Mouse (Mus musculus): ENCODE data around the gene Hyal1. TPM values are rescaled to one million over a fixed set of nuclear protein-coding genes. Genes with fewer than 3 reads are reported as not detected.

Hyal1 gene
- polyA plus RNA-seq (2012; fragmentation: generic; extraction: Trizol): 1 to 10 TPM; 1.3 to 6.7 TPM

DNA sequence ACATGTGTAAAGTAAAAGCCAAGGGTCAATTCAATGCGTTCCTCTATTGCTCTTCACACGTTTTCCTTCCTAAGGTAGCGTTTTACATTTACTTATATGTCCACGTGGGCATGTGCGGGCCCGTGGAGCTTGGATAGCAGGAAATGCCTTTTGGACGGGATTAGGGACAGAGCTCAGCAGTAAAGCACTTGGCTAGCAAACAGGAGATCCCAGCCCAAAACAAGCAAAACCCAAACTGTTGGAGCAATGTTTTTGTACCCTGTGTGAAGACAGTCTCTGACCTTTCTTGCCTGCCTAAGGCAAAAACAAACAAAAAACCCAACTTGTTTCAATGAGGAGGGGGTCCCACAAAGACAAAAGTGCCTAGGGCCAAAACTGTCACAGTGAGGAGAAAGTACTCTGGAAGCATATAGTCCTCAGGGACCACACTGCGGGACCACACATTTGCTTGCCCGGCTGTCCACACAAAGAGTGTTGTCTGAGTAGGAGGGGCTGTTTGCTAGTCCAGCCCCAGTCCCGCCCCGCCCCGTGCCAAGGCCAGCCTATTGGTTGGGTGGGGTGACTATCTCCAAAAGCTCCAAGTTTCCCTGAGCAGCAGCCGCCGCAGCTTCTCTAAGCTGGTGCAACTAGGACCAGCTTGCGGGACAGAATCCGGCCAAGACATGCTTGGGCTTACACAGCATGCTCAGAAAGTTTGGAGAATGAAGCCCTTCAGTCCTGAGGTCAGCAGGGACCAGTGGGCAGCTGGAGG lies at the start of gene Hyal1:
Gene Hyal1, plus strand, starts transcription at position 571 of the 751 bp plus-strand sequence.

DNA sequence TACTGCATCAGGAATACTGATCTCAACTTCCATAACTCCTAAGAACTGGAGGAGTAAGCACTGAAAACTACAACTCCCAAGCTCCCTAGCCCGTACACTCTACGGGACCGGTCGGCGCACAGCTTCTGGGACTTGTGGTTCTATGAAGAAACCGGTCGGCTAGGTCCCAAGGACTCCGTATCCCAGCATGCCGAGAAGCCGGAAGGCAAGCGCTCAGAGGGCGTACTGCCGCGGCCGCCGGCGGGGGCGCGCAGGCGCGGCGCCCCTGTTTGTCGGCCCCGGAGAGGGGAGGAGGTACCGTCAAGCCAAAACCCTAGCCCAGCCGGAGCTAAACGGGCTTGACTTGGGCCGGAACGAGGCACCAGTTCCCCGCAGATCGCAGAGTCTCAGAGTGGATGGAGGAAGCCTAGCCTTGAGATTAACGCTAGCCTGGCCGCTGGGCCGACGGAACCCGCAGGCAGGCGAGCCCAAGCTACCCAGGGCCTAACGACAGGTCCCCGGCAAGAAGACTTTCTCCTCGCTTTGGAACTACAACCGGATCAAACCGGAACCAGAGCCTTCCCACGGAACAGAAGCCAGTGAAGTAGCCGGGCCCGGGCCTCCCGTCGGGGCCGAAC lies 42.8 kb upstream of the Hyal1 start, which contains the start of gene Tmem115:
Gene Tmem115, plus strand, starts transcription at position 155 of the 617 bp plus-strand sequence.

GRCm38 (mm10) chr9:107541474-107542351 lies 35.0 kb upstream of the Hyal1 start, which contains the start of the genes Cyb561d2 and Nprl2:
Cyb561d2 (minus strand) TSS chr9:107542193.
Nprl2 (plus strand) TSS chr9:107542226.

DNA sequence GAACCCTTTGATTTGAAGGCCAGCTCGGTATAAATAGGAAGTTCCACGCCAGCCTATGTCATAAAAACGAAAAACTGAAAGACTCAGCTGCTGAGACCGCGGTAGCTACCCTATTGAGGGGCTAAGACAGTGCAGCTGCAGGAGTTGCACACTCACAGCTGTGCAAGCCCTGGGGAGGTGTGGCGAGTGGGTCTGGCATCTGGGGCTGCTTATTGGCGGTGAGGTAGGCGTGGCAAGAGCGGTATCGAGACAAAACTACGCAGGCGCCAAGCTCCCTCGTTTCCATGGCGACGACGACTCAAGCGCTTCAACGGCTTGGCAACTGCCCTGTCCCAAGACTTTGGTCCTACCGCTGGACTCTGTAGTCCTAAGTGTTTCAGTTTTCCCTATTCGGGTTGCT lies 29.7 kb upstream of the Hyal1 start, which contains the start of gene Zmynd10:
Gene Zmynd10, plus strand, starts transcription at position 273 of the 400 bp plus-strand sequence.

GRCm38 (mm10) chr9:107551117-107551889 lies 25.4 kb upstream of the Hyal1 start, which contains the start of gene Rassf1:
Rassf1 (plus strand) TSS chr9:107551555.

DNA sequence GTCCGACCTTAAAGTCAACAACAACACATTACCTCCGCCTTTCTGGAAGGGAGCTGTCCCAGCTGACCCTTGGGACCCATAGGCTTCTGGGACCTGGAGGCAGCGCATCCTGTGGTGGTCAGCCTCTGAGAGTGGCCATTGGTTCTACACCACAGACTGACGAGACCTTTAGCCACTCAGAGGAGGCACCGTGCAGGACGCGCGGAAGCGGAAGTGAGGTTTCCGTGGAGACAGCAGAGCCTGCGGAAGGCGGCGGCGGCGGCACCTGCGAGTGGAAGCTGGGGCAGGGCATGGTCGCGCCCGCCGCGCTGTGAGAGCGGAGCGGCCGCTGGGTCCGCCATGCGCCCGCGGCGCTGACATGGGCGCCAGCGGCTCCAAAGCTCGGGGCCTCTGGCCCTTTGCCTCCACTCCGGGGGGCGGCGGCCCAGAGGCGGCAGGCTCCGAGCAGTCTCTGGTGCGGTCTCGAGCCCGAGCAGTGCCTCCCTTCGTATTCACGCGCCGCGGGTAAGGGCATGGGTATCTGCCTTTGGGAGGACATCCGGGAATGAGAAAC lies 13.6 kb upstream of the Hyal1 start, which contains the start of gene Tusc2:
Gene Tusc2, plus strand, starts transcription at position 227 of the 553 bp plus-strand sequence.

DNA sequence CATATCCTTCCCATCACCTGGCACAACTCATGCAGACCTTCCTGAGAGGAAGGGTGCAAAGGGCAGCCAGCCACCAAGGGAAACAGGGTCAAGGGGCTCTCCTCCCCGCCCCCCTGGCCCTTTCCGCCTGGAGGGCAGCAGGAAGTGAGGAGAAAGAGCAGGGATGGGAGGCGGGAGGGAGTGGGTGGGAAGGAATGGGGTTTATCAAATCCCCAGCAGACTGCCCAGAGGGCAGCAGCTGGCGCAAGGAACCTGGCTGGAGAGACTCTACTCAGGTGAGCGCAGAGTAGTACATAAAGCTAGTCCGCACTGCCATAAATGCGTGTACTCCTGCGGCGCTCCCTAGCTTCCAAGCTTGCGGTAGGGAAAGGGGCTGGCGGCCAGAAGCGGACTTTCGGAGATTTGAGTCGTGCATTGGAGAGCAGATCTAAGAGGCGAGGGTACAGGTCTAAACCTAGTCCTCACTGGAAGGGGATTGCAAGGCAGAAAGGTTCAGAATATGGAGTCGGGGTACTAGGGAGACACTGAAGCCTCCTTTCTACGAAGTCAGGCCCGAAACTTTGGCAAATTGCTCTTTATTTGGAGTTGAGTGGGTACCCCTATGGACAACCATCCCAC lies 8.9 kb upstream of the Hyal1 start, which contains the start of gene Hyal2:
Gene Hyal2, plus strand, starts transcription at position 244 of the 618 bp plus-strand sequence.

GRCm38 (mm10) chr9:107578587-107578986 lies 1.9 kb downstream of the Hyal1 start, which contains the start of gene Naa80:
Naa80 (plus strand) TSS chr9:107578887.

DNA sequence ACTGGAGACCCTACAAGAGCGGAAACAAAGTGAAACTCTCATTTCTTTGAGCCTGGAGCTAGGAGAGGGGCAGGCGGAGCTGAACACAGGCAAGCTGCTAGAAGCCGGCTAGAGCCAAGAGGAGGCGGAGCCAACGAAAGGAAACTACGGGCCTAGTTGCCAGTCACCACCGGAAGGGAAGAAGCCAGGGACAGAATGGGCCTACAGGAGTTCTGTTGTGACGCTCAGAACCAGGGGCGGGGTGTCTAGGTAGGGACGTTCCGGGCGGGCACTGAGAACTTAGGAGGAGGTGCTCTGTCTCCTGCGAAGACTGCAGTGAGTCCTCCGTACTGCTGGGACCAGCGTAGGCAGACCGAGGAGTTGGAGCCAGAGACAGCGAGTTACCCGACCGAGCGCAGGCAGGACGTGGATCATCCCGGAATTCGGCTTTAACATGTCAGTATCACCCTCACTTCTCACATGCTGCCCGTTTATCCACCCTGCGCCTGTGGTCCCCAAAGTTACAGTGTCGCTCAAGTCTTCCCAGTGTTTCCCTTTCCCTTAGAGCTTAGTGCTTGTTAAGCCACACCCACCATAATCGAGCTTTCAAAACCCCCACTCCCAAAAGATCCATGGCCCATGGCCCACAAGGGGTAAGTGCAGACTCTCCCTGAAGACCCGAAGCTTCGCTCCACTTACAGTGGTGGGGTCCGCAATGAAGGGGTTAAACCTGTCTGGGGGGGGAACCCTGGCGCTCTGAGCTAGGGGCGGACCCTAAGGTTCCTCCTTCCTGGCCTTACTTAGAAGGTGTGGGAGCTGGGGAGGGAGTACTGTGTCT lies 4.0 kb downstream of the Hyal1 start, which contains the start of gene Hyal3:
Gene Hyal3, plus strand, starts transcription at position 318 of the 817 bp plus-strand sequence.

DNA sequence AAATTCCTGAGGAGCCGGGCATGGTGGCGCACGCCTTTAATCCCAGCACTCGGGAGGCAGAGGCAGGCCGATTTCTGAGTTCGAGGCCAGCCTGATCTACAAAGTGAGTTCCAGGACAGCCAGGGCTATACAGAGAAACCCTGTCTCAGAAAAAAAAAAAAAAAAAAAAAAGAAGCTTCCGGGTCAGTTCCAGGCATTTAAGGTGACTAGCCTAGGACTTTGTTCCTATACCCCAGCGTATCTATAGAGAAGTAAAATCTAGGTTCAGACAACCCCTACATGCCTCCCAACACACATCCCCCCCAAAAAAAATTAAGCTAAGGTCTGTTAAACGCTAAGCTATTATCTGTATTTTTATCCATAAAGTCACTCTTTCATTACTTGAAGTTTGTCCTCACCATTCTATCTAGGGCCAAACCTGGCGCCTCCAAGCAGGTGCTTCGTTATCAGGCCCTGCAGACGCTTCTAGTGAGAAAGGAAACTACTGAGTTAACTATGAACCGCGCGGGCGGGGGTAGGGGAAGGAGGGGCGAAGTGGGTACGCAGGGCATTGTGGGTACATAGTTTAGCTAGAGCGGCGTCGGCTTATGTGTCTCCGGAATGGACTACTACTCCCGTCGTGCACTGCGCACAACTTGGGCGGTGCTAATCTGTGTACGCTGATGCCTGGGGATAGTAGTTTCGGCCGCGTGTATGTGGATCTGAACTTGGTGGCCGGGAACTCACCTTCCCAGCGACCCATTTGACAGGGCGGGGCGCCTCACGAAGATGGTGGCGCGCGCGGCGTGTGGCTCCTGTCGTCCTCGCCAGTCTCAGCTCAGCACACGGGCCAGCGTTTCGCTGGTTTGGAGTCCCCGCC lies 10.5 kb downstream of the Hyal1 start, which contains the start of gene Ifrd2:
Gene Ifrd2, plus strand, starts transcription at position 669 of the 859 bp plus-strand sequence.

GRCm38 (mm10) chr9:107608741-107609432 lies 32.2 kb downstream of the Hyal1 start, which contains the start of gene Sema3b:
Sema3b (minus strand) TSS chr9:107609229.

Other genes starting within 250 kb of the Hyal1 start
- 1 to 10 TPM; 5.8 to 8.9 TPM for gene Hemk1, start 238.6 kb upstream of the Hyal1 start, polyA plus RNA-seq (2012; fragmentation: generic; extraction: Trizol)
- gene 6430571L13Rik, start 236.3 kb upstream of the Hyal1 start, polyA plus RNA-seq (2012; fragmentation: generic; extraction: Trizol): under 1 TPM; 0.08 to 0.24 TPM
- not detected for gene Cacna2d2, start 177.3 kb upstream of the Hyal1 start, polyA plus RNA-seq (2012; fragmentation: generic; extraction: Trizol)
- gene Tmem115, start 43.0 kb upstream of the Hyal1 start, polyA plus RNA-seq (2012; fragmentation: generic; extraction: Trizol): 10 to 100 TPM; 32.7 to 48.9 TPM
- 10 to 100 TPM; 29.6 to 37.6 TPM for gene Cyb561d2, start 34.7 kb upstream of the Hyal1 start, polyA plus RNA-seq (2012; fragmentation: generic; extraction: Trizol)
- gene Nprl2, start 34.7 kb upstream of the Hyal1 start, polyA plus RNA-seq (2012; fragmentation: generic; extraction: Trizol): 10 to 100 TPM in 1 of 2 experiments, 1 to 10 TPM in 1; 9.4 to 26.1 TPM
- 1 to 10 TPM in 1 of 2 experiments, under 1 TPM in 1; 0.35 to 1.9 TPM for gene Zmynd10, start 29.6 kb upstream of the Hyal1 start, polyA plus RNA-seq (2012; fragmentation: generic; extraction: Trizol)
- gene Rassf1, start 25.4 kb upstream of the Hyal1 start, polyA plus RNA-seq (2012; fragmentation: generic; extraction: Trizol): 10 to 100 TPM in 1 of 2 experiments, 1 to 10 TPM in 1; 5.5 to 34.0 TPM
- gene Tusc2, start 13.7 kb upstream of the Hyal1 start, polyA plus RNA-seq (2012; fragmentation: generic; extraction: Trizol): 10 to 100 TPM; 17.5 to 22.1 TPM
- gene Hyal2, start 9.0 kb upstream of the Hyal1 start, polyA plus RNA-seq (2012; fragmentation: generic; extraction: Trizol): 10 to 100 TPM; 21.8 to 40.8 TPM
- 10 to 100 TPM; 12.6 to 25.8 TPM for gene Naa80, start 2.0 kb downstream of the Hyal1 start, polyA plus RNA-seq (2012; fragmentation: generic; extraction: Trizol)
- under 1 TPM; 0.06 to 0.94 TPM for gene Hyal3, start 3.9 kb downstream of the Hyal1 start, polyA plus RNA-seq (2012; fragmentation: generic; extraction: Trizol)
- gene Ifrd2, start 10.7 kb downstream of the Hyal1 start, polyA plus RNA-seq (2012; fragmentation: generic; extraction: Trizol): 10 to 100 TPM; 11.2 to 50.5 TPM
- 10 to 100 TPM in 1 of 2 experiments, under 1 TPM in 1; 0.61 to 22.1 TPM for gene Sema3b, start 32.3 kb downstream of the Hyal1 start, polyA plus RNA-seq (2012; fragmentation: generic; extraction: Trizol)
- gene Gnai2, start 58.4 kb downstream of the Hyal1 start, polyA plus RNA-seq (2012; fragmentation: generic; extraction: Trizol): 100 to 1,000 TPM; 445 to 604 TPM
- gene Slc38a3, start 92.6 kb downstream of the Hyal1 start, polyA plus RNA-seq (2012; fragmentation: generic; extraction: Trizol): under 1 TPM; 0.01 to 0.11 TPM
- under 1 TPM; 0.19 to 0.22 TPM for gene Gnat1, start 102.8 kb downstream of the Hyal1 start, polyA plus RNA-seq (2012; fragmentation: generic; extraction: Trizol)
- 10 to 100 TPM in 1 of 2 experiments, 1 to 10 TPM in 1; 8.5 to 52.4 TPM for gene Sema3f, start 133.5 kb downstream of the Hyal1 start, polyA plus RNA-seq (2012; fragmentation: generic; extraction: Trizol)
- gene Rbm5, start 194.1 kb downstream of the Hyal1 start, polyA plus RNA-seq (2012; fragmentation: generic; extraction: Trizol): 10 to 100 TPM in 1 of 2 experiments, 1 to 10 TPM in 1; 5.9 to 52.6 TPM

Data from C3H10T1/2 (cell line).